Mouse (Mus musculus) adrenal gland, postnatal 25 days (tissue): ENCODE measurements around the gene Fam228a. TPM values are rescaled to one million over a fixed set of nuclear protein-coding genes. Genes with fewer than 3 reads are reported as not detected.
"Not testable (repeated sequence)": the region's sequence is repeated elsewhere in the genome, so short reads cannot be mapped to it uniquely, and the experiment has no call there.

ENCODE experiments used
- DNase-seq: peaks from one replicate; pipeline ENCODE4 v3.0.0; 2021; ENCODE audit warnings: mixed read lengths
- total RNA-seq: library from RNA; stranded (reverse); gene quantifications from 2 replicates; pipeline ENCODE4 v1.2.3, GENCODE M21; 2021

Fam228a gene
- total RNA-seq, 1 experiment from 2014 or later: 0.49 TPM

DNA sequence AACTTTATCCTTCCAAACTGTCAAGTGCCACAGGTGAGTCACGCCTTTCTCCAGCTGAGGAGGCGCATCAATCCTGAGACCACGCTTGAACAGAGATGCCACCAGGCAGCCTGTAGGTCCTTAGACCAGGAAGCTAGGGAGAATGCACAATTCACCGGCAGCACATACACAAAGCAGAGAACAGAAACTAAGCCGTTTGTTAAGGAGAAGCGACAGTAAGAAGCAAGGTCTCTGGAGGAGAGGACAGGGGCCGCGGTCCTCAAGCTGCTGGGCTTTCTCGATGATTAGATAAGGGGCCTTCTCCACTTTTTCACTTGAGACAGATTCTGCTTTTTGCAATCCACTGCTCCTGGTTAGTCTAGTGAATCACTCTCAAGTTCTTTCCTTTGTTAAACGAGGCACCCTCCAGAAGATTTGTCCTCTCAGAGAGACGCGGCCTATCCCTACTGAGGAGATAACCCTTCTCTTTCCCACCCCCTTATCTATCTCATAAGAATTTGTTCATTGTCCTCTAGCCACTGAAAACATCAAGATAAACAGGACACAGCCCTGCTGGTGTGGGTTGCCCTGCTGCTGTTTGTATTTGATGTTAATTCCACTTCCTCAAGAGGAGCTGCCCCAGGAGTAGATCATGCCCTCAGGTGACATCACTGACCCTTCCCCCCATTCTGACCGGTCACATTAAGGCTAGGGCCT is 19.0 kb downstream of the Fam228a start:
- no peak for DNase-seq

DNA sequence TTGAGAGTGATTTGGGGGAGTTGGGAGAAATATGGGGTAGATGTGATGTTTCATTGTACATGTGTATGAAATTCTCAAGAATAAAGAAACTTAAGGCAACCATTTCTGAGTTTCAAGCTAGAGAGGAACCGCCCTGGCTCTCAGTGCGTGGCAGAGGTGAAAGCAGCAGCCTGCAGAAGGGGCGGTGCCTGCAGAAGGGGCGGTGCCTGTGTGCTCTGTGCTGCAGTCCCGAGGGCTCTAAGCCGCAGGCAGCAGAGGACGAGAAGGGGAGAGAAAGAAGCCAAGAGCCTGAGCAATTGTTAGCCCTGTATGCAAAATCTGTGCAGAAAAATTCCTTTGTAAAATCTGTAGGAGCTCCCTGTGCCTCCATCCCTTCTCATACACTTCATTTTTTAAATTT is 20.8 kb downstream of the Fam228a start:
- DNase-seq: peak; percentile 15

DNA sequence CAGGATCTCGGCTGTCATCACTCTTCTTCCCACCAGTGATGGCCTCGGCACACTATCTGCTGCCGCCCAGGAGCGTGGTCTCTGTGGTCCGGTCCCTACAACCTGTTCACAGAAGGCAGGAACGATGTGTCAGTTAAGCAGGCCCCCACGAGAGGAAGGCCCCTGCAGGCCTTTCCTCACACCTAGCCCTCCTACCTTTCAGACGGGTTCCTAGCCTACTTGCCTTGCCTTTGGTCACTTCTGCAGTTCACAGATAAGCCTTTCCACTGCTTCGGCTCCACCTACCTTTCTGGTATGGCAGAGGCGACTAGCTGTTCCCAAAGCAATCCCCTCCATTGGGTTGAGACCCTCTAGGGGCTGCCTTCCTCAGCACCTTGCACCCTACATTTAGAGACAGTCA is 22.6 kb downstream of the Fam228a start:
- DNase-seq: no peak

DNA sequence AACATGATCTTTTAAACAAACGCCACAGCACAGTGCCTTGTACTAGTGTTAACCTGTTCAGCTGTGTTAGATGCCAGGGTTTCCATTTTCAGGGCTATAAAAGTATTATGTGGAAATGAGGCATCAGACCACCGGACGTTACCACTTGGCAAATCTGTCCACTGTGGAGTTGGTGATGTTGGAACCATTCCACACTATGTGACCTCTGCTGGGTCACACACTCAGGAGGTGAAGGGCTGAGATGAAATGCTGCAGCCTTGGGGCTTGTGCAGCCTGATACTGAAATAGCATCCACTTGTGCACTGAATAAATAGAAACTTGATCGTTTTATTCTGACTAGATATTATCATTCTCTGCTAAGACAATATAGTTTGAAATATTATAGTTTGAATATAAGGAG is 24.9 kb downstream of the Fam228a start:
- DNase-seq: no peak

DNA sequence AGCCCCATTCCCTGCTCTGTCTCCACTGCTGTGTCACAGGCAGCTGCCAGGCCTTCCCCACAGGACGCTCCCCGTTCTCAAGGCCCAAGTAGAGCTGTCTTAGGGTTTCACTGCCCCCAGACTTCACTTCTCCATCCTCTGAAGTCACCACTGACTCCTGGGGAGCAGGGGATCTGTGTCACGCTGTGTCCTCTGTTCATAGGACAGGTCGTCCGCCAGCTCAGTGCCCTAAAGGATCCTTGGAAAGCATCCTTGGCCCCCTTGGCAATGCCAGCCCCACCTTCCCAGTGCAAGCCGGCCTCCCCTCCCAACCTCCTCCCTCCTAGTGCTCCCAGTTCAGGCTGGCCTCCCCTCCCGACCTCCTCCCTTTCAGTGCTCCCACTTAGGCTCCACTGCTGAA is 28.3 kb downstream of the Fam228a start:
- no peak for DNase-seq

DNA sequence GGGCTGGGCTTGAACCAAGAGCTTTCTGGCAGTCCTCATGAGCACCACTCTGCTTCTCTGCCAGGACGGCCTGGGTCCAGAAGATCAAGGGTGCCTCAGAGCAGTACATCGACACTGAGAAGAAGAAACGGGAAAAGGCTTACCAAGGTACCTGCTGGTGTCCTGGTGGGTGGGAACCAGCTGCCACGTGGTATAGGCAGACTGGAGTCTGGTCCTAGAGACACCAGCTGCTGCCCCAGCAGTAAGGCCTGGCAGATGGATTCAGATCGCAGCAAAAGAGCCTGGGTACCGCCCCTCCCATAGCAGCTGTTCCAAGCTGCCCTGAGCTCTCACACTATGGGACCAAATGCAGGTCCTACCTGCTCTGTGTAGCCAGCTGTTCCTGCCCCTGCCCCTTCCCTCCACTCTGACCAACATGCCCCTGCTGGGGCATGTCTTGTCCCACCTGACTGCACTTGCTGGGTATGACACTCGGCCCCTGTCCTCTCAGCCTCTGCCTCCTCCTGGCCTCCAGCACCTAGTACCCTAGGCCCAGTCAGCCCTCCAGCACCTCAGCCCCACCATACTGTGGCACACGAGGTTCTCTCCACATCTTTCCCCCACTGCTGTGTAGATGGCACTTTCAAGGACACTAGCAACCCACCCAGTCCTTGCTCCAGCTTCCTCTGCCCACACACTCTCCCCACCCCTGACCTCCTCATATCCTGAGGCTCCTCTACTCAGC is 29.2 kb downstream of the Fam228a start:
- no peak for DNase-seq

DNA sequence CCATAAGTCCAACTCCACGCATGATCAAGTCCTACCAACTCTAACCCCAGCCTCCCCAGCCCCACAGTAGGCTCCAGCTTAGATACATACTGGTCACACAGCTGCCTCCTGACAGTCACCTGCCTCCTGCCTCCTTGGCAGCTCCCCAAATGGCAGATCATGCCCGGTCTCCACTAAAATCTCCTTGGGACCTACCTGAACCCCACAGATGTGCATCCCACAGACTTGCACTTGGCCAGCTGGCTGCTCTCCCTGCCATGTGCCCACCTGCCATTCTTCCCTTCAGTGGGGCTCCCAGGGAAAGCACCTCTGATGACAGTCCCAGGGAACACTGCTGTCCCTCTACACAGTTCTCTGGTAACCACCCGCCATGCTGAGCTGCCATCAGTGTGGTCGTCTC is 29.9 kb downstream of the Fam228a start:
- no peak for DNase-seq

DNA sequence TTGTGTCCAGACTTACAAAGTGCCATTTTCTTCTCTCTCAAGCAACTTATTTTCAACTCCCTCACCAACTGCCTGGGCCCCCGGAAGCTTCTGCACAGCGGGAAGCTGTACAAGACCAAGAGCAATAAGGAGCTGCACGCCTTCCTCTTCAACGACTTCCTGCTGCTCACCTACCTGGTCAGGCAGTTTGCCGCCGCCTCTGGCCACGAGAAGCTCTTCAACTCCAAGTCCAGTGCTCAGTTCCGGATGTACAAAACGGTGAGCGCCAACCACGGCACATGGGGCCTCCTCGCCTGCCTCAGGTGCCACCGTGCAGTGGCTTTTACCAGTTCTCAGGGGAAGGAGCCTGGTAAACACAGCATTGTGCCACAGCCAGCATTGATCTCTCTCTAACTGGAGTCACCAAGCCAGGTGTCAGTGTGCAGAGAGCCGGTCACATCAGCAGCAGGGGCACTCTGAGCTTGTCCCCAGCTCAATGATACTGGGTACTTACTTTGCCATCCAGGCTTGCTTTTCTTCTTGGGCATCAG is 30.7 kb downstream of the Fam228a start:
- no peak for DNase-seq

DNA sequence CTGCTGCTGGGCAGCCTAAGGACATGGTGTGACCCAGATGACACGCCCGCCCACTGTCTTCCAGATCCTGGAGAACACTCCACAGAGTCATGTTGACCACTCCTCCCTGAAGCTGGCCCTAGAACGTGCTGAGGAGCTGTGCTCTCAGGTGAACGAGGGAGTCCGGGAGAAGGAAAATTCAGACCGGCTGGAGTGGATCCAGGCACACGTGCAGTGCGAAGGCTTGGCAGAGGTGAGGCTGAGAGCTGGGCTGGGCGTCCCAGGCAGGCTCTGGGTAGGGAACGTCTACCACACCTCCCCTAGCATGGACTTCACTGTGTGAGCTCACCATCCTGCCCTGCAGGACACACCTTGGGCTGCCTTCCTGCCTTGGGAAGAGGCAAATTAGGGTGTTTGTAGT is 31.3 kb downstream of the Fam228a start:
- DNase-seq: no peak

DNA sequence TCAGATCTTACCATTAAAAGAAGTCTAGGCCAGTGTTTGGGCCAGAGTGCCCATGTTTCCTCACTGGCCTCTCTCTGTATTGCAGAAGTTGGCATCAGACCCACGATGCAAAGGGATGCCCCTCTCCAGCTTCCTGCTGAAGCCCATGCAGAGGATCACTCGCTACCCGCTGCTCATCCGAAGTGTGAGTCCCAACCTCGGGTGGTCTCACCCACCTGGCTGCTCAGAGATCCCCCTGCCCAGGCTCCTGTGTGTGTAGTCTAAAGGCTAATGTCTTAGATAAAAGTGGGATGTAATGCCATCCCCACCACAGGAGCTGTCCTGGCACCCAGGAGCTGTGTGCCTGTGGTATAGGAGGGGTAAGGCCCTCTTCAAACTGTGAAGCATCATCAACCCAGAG is 32.1 kb downstream of the Fam228a start:
- no peak for DNase-seq

DNA sequence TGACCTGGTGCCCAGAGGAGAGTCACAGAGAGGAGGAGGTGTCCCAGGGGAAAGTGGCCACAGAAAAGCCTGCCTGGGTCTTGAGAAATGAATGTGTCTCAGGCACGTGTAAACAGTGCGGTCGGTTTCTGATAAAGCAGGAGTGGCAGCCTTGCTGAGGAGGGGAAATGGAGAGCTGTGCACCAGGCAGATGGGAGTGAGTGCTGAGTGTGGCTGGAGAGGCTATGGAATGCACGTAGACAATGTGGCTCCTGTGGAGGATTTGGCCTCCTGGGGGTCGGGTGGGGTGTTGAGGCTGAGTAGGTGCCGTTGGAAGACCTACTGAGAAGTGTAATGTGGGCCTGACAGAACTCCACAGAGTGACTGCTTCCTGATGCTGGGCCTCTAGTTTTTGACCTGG is 32.6 kb downstream of the Fam228a start:
- not testable (repeated sequence) for DNase-seq

DNA sequence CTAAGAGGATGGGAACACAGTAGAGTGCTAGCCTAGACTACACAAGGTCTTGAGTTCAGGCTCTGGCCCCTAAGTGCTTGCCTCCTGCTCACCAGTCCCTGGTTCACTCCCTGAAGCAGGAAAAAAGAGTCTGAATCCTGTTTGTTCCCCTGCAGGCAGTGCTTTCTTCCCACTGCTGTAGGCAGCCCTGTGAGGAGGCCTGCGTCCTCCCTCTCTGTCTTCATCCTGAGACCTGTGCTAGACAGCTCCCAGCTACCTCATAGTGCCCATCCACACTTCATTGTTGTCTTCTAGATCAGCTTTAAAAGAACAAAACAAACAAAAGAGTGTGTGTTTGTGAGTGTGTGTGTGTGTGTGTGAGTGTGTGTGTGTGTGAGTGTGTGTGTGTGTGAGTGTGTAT is 43.7 kb downstream of the Fam228a start:
- DNase-seq: no peak

DNA sequence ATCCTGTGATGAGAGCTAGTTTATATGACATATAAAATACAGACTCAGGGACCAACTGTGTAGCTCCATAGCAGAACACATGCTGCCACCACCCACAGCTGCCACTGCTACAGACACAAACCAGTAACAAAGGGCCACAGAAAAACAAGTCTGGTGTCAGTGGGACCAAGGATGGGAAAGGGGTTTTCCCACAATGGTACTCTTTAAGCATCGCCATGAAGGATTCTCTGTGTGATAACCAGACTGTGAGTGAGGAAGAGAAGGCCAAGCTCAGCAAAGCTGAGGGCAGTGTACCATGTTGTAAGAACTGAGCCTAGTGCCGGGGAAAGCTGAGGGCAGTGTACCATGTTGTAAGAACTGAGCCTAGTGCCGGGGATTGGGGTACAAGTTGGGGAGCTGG is 47.0 kb downstream of the Fam228a start:
- DNase-seq: no peak

DNA sequence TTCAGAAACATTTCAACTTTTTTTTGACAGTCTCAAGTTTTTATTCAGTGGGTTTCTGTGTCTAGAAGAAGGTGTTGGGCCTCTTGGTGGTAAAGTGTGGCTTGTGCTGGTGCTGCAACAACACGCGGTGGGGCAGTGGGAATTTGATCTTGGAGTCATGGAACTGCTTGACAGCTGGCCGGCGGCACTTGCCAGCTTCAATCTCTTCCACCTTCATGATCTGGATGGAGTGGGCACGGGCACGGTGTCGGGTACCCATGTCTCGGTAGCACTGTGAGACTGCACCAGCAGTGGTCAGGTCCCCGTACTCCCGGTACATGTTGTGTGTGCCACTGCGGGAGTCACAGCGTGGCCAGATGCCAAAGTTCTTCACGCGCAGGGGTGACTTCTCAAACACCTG is 48.9 kb downstream of the Fam228a start:
- no peak for DNase-seq

DNA sequence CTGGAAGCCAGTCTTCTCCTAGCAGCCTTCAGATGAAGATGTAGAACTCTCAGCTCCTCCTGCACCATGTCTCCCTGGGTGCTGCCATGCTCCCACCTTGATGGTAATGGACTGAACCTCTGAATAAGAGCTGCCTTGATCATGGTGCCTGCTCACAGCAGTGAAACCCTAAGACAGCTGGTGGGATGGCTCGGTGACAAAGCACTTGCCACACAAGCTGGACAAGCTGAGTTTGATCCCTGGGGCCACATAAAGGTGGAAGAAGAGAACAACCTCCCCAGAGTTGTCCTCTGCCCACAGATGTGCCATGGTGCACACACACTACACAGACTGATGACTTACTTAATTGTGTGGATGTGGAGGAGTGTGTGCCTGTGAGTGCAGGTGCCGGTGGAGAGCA is 49.8 kb downstream of the Fam228a start:
- no peak for DNase-seq

DNA sequence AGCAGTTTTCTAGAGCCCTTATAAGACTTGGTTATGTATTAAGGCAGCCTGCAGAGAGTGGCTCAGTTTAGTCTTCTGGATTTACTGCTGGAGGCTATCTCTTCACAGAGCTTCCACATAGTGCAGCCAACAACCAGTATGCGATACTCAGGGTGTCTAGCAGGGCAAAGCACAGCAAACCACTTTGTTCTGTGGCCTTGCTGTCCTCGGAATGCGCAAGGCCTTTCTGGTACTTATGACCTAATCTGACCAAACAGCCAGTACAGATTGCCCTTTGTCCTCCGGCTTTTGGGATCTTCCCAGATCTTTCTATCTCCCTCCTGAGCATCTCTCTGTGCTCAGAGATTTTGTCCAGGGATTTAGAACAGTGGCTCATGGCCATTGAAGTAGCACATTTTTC is 52.8 kb downstream of the Fam228a start:
- DNase-seq: no peak

DNA sequence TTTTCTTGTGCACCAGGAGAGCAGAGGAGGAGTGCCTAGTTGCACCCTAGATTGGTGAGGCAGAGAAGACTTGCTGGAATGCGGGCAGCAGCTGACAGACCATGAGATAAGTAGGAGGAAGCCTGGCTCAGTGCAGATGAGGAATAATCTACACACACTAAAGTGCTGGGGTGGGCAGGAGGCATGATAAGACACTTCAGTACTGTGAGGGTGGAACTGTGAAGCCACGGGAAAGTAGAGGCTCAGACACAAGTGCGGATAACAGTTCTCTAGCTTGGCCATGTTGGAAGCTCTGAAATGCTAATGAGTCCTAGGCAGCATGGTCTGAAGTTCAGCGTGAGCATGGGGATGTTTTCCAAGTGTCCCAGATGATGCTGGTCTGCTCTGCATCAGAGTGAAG is 58.3 kb downstream of the Fam228a start:
- DNase-seq: no peak

DNA sequence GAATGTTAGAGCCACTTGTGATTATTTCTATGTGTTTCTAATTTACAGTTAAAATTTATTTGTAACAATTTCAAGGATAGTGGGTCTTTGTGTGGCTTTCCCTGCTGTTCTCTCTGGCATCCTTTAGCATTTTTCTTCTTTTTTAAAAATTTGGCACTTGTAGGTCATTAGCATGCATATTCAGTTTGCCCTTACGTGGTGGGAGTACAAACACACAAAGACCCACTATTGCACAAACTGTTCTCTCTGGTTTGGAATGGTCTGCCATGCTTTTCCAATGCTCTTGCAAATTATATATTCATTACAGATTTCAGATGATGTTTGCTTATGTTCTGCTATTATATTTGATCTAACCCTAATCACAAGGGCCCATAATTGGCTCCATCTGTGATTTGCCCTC is 61.9 kb downstream of the Fam228a start:
- no peak for DNase-seq

DNA sequence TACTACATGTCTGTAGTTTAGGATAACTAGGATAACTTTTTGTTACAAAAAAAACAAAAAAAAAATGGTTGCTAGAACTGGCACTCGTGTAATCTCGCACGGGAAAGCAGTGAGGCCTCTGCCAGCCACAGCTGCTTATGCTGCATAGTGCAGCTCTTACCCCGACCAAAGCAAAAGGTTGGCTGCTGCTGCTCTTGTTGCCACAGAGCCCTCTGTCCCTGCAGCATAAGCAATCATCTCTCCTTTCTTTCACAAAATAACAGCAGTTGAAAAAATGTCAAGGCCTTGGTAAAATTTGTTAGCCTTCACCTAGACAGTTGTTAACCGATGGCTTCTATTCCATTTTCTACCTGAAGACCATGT is 72.6 kb downstream of the Fam228a start:
- DNase-seq: no peak

DNA sequence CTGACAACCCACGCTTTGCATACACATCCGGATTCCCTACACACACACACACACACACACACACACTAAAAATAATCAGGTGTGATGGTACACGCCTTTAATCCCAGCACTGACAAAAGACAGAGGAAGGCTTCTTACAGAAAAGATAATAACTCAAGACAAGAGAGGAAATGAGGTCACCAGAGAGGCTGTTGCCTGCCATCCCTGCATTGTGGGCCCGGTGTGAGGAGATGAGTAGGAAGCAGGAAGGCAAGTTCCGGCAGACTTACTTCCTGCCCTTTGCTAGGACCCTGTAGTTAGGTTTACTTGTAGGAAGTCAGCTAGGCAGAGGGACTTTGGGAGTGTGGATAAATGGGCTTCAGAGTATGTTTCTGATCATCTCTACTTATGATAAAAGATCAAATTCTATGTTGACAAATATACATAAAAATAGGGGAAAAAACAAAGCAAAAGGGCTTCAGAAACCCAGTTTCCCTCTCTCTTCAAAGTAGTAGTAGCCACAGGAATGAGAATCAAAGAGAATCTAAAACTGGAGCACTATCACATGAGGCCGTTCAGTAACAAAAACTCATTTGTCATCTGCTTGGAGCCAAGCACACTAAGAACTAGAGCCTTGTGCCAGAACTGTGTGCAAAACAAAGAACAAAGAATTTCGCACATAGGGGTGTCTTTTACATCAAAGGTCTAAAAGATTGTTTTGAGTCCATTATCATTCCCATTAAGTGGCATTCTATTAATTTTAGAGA is 73.1 kb downstream of the Fam228a start:
- DNase-seq: no peak
